Mouse (Mus musculus): Measurements from ENCODE around the gene A630095N17Rik. TPM values are rescaled to one million over a fixed set of nuclear protein-coding genes. Genes with fewer than 3 reads are reported as not detected.
A peak's percentile ranks its signal among the peaks of the same experiment; 100 is the strongest.

The A630095N17Rik gene
- polyA plus RNA-seq, 2 experiments from 2014 or later, result not detected

GRCm38 (mm10) chr1:75213096-75213495 lies 18.8 kb downstream of the A630095N17Rik start:
- no peak for ATAC-seq

- no peak for ATAC-seq
These were observed 19.4 kb downstream of the A630095N17Rik start for GRCm38 (mm10) chr1:75212542-75212941.

GRCm38 (mm10) chr1:75211141-75211708 lies 20.7 kb downstream of the A630095N17Rik start:
- ATAC-seq, result peak; percentile 3

GRCm38 (mm10) chr1:75210136-75211087 lies 21.5 kb downstream of the A630095N17Rik start, which contains the start of the genes Glb1l and Stk16:
Gene Glb1l (minus strand): TSS chr1:75210813.
Gene Stk16 (plus strand): TSS chr1:75210838.
- peak; percentile 91 for ATAC-seq

- peak; percentile 10 for ATAC-seq
These were observed 22.8 kb downstream of the A630095N17Rik start for GRCm38 (mm10) chr1:75208967-75209678.

DNA sequence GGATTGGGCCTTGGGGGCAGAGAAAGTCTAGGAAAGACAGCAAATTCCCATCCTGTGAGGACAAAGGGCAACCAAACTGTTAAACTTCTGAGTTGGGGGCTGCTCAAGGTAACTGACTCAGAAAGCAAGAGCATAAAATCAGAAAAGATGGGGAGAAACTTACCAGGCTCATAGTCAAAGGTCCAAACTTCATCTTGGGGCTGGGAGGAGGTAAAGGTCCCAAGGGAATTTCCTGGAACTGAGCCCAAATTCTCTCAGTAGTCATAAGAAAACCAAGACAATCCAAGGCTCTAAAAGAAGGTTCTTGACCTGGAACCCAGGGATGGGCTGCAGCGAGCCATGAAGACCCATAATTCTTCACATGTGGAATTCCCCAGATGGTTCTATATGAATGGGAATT lies 30.7 kb downstream of the A630095N17Rik start:
- no peak for ATAC-seq

- peak; percentile 8 for ATAC-seq
These were observed 39.5 kb downstream of the A630095N17Rik start for GRCm38 (mm10) chr1:75192452-75192851.

DNA sequence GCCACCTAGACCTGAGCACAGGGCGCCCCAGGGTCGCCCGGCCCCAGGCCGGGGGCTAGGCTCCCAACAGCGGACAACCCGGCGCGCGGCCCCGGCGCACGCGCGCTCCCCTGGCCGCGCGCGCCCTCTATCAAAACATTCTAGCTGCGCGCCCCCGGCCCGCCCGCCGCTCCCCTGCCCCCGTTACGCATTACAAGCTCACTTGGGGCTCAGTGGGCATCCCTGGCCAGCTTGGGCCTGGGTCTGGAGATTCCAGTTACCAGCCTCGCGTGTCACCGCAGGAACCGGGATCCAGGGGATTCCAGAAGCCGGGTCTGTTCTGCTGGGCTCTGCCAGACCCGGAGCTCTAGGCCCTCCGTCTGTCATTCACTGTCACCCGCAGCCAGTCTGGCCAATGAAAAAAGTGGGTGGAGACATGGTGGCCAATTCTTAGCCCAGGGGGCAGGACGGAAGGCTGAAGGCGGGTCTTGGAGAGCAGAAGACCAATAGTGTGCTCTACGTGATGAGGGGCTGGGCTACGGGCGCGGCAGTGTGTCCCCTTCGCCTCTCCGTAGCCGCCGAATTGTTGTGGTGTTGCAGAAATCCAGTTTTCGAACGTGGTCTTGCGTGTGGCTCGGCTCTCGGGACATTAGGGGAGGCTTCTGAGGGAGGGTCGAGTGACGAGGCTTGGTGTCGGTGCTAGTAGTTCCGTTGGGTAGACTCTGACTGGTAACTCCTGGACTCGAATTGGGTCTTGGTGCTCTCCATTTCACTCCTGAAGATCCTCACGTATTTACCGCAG lies 40.1 kb downstream of the A630095N17Rik start, which contains the start of the genes Ankzf1 and Atg9a:
Gene Ankzf1, plus strand, starts transcription at position 530 of the 781 bp plus-strand sequence.
Gene Atg9a, minus strand, starts transcription at position 575 of the 781 bp plus-strand sequence.
- ATAC-seq, result peak; percentile 100

DNA sequence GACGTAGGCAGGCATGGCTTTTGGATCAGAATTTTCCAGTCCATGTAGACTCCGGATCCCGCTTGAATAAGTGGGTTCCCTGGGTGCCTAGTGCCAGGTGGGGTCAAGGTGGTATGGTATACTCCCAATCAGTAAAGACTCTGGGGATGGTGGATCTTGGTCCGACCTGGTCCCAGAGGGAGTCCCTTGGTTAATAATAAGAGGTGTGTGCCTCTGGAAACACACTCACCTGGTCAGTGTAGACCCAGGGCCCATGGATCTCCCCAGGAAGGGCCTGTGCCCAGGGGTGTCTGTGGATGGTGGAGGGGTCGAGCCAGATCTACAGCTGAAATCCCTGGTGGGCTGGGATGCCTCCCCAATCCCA lies 40.7 kb downstream of the A630095N17Rik start:
- no peak for ATAC-seq

GRCm38 (mm10) chr1:75190577-75190976 lies 41.3 kb downstream of the A630095N17Rik start:
- no peak for ATAC-seq

- ATAC-seq, result no peak
These were observed 43.9 kb downstream of the A630095N17Rik start for GRCm38 (mm10) chr1:75187914-75188483.

DNA sequence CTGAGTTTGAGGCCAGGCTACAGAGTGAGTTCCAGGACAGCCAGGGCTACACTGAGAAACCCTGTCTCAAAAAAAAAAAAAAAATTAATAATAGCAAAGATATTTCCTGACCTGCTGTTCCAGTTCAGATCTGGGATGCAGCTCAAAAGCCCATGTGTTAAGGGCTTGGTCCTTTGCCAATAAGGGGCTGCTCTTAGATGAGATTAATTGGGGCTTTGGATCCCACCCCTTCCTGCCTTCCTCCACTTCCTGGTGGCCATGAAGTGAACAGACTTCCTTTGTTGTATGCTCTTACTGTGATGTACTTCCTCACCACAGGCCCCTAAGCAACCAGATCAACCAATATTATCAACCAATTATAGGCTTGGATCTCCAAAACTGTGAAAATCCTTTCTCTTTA lies 44.8 kb downstream of the A630095N17Rik start:
- no peak for ATAC-seq

DNA sequence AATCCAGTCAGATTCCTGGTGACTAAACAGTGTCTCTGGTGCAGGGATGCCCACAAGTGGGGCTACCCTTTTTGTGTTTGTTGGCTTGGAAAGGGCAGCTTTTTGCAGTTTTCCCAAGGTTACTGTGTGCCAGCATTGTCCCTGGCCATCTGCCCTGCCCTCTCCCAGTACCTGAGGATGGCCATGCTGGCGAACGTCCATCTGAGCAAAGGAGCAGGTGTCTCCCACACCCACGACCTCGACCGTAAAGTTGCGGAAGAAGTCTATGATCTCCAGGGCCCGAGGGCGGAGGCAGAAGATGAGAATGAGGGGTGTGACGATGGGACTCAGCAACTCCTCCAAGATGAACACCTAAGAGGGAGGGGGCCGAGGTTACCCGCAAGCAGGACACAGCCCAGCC lies 46.4 kb downstream of the A630095N17Rik start:
- ATAC-seq, result no peak

DNA sequence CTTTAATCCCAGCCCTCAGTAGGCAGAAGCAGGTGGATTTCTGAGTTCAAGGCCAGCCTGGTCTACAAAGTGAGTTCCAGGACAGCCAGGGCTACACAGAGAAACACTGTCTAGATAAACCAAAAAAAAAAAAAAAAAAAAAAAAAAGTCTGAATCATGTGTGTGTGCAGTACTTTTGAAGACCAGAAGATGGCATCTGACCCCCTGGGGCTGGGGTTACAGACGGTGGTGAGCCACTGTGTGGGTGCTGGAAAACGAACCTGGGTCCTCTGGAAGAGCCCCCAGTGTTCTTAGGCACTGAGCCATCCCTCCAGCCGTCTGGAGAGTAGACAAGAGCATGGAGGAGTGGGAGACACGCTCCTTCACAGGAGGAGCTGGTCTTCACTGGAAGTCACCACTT lies 49.7 kb downstream of the A630095N17Rik start:
- no peak for ATAC-seq

- no peak for ATAC-seq
These were observed 50.5 kb downstream of the A630095N17Rik start for GRCm38 (mm10) chr1:75181377-75181870.

GRCm38 (mm10) chr1:75180741-75181140 lies 51.2 kb downstream of the A630095N17Rik start:
- ATAC-seq, result no peak

GRCm38 (mm10) chr1:75180105-75180590 lies 51.8 kb downstream of the A630095N17Rik start, which contains the start of gene Abcb6:
Gene Abcb6 (minus strand): TSS chr1:75180392.
- ATAC-seq, result peak; percentile 95

DNA sequence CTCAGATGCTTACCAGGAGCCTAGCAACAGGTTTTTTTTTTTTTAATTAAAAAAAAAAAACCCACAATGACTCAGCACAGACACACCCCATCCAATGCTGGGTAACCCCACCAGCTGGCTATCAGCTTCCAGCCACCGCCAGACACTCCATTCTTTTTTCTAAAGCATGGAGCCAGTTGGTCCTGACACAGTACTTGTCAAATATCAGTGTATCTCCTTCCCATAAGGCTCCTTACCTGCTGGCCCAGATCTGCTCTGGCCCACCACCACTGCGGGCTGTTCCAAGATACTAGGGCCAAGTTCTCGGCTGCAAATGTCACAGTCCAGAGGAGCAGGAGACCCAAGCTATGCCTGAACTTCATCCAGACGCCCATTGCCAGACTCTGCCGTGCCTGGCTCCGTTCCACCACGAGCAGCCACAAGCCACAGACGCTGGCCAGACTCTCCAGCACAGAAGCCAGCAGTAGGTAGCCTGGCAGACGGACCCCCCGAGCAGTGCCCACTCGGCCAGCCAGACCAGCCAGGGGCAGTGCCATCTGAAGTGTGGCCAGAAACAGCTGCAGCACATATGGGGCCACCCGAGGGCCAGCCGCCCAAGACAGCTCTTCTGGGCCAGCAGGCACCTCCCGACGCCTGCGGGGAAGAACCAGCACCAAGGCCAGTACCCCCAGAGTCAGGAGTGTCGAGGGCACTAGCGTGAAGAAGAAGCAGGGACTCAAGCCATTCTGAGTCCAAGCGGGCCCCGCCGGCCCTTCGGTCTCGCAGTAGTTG lies 52.4 kb downstream of the A630095N17Rik start:
- peak; percentile 30 for ATAC-seq

All from activated CD4-positive, CD25-positive, alpha-beta regulatory T cell, adult 4 months (primary cell).